Mouse (Mus musculus) megakaryocyte, embryonic 14.5 days (primary cell): ENCODE results near the gene Gmds.

Experiments used
- FLI1 ChIP-seq: IDR thresholded peaks from 2 replicates; pipeline ENCODE4 v1.6.1; 2012; ENCODE audit warnings: low read length, inconsistent platforms, mixed read lengths
- GATA1 ChIP-seq: IDR thresholded peaks from 3 replicates; pipeline ENCODE4 v1.6.1; 2012; ENCODE audit warnings: mixed read lengths, low read length, inconsistent platforms, borderline replicate concordance

DNA sequence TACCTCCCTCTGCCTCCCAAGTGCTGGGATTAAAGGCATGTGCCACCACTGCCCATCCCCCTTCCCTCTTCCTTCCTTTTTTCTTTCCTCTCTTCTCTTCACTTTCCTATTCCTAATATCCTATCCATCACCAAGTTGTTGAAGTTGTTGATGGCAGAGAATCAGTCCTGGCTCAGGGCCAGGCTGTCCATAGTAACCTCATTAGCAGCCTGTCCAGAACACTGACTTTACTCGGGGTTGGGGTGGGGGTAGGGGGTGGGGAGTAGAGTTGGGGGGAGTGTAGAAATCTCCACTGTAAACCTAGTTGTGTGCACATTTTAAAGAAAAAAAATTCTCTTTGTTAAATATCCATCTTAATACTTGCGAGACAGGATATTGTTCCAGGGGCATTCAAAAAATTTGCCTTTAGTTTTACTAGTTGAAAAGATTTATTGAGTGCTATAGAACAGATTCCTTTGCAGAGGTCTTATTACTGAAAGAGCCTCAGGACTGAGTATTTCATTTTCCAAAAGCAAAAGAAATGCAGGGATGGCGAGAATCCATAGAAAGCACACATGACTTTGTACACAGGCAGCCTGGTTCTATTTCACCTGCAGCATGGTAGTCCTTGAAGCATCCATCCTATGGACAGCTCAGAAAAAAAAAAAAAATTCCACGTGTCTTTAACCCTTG, 47.0 kb upstream of the Gmds start:
- no peak for TF ChIP-seq FLI1
- no peak for TF ChIP-seq GATA1
